Mouse (Mus musculus) c-Kit-negative CD71-positive TER-119-positive erythroid progenitor cells, embryonic 14.5 days (primary cell): ENCODE measurements around the gene 9130213A22Rik.
"Not testable (repeated sequence)": the region's sequence is repeated elsewhere in the genome, so short reads cannot be mapped to it uniquely, and the experiment has no call there.

ENCODE experiments used
- DNase-seq: peaks from one replicate; pipeline ENCODE4 v3.0.0-alpha.2; 2013; ENCODE audit warnings: low read depth, low spot score

9130213A22Rik gene

GRCm38 (mm10) chr11:69093856-69094255 is 28.5 kb downstream of the 9130213A22Rik start:
- not testable (repeated sequence) for DNase-seq

- DNase-seq = no peak
These were observed 29.5 kb downstream of the 9130213A22Rik start for GRCm38 (mm10) chr11:69092871-69093270.

GRCm38 (mm10) chr11:69092386-69092751 is 30.0 kb downstream of the 9130213A22Rik start:
- DNase-seq = peak; percentile 77

- no peak for DNase-seq
These were observed 30.6 kb downstream of the 9130213A22Rik start for GRCm38 (mm10) chr11:69091566-69092385.

- DNase-seq = no peak
These were observed 32.0 kb downstream of the 9130213A22Rik start for GRCm38 (mm10) chr11:69090367-69090766.

- DNase-seq = no peak
These were observed 32.6 kb downstream of the 9130213A22Rik start for GRCm38 (mm10) chr11:69089616-69090290.

GRCm38 (mm10) chr11:69088856-69089615 is 33.4 kb downstream of the 9130213A22Rik start:
- peak; percentile 63 for DNase-seq

GRCm38 (mm10) chr11:69088103-69088855 is 34.1 kb downstream of the 9130213A22Rik start, which contains the start of gene Vamp2:
Gene Vamp2 (plus strand): TSS chr11:69088490.
- peak; percentile 79 for DNase-seq

- DNase-seq = no peak
These were observed 34.8 kb downstream of the 9130213A22Rik start for GRCm38 (mm10) chr11:69087597-69087996.

- DNase-seq = no peak
These were observed 35.3 kb downstream of the 9130213A22Rik start for GRCm38 (mm10) chr11:69087082-69087481.

- no peak for DNase-seq
These were observed 36.0 kb downstream of the 9130213A22Rik start for GRCm38 (mm10) chr11:69086390-69086789.

- no peak for DNase-seq
These were observed 36.8 kb downstream of the 9130213A22Rik start for GRCm38 (mm10) chr11:69085608-69086007.

- no peak for DNase-seq
These were observed 40.8 kb downstream of the 9130213A22Rik start for GRCm38 (mm10) chr11:69081613-69082012.

GRCm38 (mm10) chr11:69080855-69081222 is 41.5 kb downstream of the 9130213A22Rik start:
- no peak for DNase-seq

- DNase-seq = no peak
These were observed 42.1 kb downstream of the 9130213A22Rik start for GRCm38 (mm10) chr11:69080102-69080854.

GRCm38 (mm10) chr11:69078805-69079438 is 43.5 kb downstream of the 9130213A22Rik start:
- no peak for DNase-seq

- DNase-seq = no peak
These were observed 44.3 kb downstream of the 9130213A22Rik start for GRCm38 (mm10) chr11:69078041-69078440.

- DNase-seq = no peak
These were observed 45.1 kb downstream of the 9130213A22Rik start for GRCm38 (mm10) chr11:69077316-69077715.

- no peak for DNase-seq
These were observed 45.8 kb downstream of the 9130213A22Rik start for GRCm38 (mm10) chr11:69076572-69076971.
